Mouse (Mus musculus) natural killer cell, adult 2 months (primary cell): Measurements from ENCODE around the gene Agl.

Experiments used
- DNase-seq, 2 experiments: peaks; one replicate each; pipeline ENCODE4 v3.0.0; 2022; ENCODE audit warnings: low spot score in 2 of 2

The Agl gene

DNA sequence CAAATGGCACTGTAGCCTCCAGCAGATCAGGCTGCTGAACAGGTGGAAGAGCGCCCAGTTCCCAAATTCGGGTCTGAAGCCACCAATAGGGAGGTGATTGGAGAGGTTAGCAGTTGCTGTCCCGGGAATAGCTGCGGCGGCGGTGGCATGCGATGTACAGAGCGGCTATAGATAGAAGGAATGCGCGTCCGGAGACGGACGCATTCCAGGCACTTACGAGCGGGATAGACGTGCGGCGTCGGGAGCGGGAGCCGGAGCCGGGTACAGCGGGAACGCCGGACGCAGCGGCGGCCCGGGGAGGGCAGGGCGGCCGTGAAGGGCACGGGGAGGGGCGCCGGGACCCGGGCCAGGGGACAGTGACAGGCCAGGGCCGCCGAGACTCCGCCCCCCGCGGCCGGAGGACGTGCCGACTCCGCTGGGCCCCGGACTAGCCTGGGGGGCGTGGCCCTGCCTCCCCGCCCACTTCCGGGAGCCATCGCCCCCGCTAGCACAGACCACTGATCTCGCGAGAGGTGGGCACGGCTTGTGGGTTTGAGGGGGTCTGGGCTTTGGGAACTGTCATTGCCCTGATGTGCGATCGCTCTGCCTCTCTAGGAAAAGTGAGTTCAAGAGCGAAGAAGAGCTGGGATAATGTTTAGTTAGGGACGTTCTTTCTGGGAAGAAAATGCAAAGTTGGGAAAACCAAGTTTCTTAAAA, at the start of gene Agl:
TSS of gene Agl (minus strand) at position 356 of the 696 bp plus-strand sequence.
- peak; percentile 91 to 92 for DNase-seq

DNA sequence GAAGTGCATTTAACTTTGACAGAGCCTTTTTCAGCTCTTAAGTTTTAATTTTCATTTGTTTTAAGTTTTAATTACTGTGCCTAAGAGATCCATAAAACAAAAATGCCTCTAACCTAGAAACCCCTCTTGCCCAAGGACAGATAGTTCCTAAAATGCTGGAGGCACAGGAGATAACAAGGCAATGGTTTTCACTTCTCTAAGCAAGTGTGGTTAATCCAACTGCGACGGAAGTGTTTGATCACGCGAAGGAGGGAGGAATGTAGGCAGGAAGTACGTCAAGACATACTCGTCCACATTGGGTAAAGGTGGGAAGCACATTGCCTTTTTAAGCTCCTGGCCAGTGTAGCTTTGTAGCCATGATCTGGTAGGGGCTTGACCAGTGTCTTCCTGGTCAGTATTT, 49.6 kb upstream of the Agl start:
- DNase-seq: no peak

DNA sequence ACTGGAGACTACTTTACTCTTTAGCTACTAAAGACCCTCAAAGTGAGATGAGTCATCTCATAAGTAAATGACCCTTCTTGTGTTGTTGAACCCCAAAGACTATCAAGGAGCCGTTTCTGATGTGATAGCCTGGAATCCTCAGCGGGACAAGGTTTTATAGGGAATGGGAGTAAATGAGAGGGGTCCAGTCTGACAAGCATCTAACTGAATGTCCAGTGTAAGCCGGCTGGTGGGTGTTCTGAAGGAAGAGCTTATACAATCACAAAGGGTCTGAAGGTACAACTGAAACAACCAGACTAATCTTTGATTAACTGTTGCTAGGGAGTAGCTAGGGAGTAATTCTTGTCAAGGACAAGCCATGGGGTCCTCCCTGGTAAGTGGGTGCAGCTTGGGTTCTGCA, 44.5 kb upstream of the Agl start:
- DNase-seq: no peak

DNA sequence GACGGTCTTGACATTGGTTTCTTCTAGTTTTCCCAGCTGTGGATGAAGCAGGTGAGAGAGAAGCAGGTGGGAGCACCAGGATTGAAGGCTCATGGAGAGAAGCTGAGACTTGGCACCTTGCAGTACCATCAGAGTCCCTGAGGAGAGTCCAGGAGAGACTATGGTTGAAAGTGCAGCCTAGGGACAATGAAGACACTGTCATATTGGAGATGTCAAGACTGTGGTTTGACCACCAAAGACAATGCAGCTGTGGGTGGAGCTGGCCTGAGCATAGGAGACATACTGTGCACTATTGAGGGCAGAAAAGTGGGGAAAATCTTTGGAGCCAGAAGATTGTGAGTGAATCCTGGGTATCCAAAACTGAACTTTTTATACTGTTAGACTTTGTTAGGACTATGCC, 42.4 kb upstream of the Agl start:
- DNase-seq: no peak

DNA sequence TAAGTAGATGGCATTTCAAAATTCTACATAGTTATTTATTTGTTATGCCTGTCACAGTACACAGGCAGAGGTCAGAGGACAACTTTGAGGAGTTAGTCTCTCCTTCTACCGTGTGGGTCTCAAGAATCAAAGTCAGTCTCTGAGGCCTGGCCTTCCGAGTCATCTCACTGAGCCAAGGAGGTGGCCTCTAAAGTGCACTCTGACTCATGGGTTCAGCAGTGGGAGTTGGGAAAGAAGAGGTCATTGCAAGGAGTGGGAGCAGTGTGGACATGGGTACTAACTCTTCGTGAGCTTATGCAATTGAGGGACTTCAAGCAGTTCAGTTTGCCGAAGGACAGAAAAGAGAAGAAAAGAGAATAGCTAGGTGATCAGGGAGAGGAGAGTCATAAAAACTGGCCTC, 41.0 kb upstream of the Agl start:
- DNase-seq: no peak

DNA sequence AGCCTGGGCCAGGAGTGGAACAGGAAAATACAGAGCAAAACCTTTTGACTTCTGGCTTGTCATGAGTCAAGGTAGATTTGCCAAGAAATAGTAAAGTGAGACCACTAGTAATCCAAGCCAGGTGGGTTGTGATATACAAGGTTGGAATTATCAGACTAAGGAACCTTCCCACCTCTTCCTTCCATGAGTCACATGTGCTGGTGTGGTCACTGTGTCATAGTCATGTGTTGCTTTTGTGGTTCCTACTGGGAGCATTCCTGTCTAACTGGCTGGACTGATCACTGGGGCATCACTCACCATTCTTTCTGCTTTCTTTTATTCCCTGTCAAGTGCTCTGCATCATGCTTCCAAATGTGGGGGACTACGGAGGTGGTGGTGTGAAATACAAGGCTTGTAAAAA, 40.1 kb upstream of the Agl start:
- no peak for DNase-seq

DNA sequence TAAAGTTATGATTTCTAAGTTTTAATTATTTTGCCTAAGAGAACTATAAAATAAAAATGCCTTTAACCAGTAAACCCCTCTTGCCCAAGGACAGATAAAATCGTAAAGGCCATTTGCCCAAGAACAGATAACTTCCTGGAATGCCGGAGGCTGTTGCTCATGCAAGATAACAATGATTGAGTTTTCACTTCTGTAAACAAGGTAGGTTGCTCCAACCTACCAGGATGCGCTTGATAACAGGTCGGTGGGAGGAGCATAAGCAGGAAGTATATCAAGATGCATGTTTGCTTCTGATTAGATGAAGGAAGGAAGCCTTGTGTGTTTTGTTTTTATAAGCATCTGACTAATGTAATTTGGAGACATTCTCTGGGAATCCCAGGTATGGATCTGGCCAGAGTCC, 38.1 kb upstream of the Agl start:
- DNase-seq: no peak

DNA sequence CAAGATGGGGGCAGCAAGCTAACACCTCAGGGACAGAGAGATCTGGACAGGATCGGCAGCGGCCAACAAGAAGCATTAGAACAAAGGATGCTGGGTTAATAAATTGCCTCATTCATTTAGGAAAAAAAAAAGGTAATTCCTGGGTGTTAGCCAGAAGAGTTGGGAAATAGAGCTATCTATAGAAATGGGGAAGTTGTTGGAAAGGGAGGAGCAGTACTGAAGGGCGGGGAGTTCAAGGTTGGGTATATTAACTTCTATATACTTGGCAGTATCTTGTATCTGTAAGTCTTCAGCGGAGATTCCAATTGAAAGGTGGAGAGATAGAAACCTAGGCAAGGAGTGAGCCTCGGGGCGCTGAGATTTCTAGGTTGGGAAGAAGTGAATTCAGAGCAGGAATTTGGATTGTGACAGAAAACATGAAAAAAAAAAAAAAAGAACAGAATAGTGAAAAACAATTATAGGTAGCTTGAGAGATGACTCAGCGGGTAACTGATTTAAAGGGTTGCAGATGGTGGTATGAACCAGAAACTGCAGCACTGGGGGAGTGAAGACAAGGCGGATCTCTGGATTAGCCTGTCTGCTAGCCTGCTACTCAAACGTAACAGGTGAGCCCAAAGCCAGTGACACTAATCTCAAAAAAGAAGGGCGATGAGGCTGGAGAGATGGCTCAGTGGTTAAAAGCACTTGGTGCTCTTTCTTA, 37.1 kb upstream of the Agl start:
- no peak for DNase-seq

DNA sequence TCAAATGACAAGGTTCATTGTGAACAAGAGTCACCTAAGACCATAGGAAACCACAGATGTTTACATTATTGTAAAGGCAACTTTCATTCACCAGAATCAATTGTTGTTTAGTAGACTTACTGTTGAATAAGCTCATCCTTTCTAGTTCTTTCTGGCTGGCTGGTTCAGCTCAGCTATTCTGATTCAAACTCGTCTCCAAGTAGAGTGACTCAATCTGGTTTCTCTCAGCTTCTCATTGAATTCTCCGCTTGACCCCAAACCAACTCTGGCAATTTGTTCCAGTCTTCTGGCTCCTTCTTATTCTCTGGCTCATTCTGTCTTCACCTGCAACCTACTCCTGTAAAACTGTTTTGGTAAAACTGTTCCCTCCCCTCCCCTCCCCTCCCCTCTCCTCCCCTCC, 33.3 kb upstream of the Agl start:
- no peak for DNase-seq

DNA sequence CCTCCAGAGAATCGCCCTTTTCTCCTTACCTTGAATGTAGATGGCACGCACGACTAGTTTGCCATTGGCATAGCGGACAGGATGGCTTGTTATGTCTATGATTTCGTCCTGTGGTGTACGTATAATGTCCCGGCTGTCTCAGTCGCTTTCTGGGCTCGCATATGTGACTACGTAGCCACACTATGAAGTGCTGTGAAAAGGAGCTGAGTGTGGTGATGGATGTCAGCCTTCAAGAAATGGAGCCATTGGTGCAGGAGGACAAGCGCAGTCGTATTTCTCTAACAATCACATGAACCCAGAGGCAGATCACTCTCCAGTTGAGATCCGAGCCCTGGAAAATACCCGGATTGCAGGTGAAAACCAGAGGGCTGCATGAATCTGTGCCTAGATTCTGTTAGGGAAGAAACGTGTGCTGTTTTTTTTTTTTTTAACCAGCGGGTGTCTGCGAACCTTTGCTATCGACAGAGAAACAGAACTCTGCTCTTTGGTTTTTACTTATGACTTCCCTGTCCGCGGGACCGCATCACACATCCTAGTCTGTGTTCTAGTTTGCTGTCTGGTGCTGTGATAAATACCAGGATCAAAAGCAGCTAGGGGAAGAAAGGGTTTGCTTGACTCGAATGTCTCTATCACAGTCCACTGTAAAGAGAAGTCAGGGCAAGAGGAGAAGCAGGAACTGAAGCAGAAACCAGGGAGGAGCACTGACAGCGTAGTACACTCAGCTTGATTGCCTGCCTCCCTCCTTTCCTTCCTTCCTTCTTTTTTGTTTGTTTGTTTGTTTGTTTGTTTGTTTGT, 28.9 kb upstream of the Agl start:
- no peak for DNase-seq

DNA sequence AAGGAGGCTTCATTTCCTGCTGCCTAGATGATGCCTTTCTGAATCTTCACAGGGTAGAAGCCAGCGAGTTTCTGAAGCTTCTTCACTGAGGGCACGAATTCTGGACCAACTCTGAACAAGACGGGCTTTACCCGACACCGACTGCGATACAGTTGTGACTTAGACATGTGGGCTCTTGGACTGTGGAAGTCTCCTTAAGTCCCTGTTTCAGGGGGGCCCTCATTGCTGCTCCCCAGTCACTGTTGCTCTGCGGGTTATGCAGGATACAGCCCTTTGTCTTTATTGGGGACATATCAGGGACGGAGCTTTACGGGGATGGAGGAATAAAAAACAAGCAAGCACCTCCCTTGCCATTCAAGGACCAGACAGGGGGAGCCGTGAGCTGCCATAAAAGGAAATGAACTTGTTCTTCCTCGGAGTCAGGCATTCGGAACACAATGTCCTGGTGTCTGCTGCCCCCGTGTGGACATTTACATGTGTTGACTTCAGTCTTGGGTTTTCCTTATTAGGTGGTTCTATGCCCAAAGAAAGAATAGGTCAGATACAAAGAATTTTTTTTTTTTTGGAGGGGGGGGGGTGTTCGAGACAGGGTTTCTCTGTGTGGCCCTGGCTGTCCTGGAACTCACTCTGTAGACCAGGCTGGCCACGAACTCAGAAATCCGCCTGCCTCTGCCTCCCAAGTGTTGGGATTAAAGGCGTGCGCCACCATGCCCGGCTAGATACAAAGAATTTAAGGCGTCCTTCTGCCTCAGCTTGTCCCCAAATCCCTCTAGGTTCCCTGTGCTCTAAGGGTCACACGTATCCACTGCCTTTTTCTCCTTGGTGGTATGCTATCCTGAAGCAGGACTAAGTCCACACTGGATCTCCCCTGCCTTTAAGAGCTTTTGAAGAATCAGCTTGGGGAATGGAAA, 28.1 kb upstream of the Agl start:
- peak; percentile 74 to 83 for DNase-seq

DNA sequence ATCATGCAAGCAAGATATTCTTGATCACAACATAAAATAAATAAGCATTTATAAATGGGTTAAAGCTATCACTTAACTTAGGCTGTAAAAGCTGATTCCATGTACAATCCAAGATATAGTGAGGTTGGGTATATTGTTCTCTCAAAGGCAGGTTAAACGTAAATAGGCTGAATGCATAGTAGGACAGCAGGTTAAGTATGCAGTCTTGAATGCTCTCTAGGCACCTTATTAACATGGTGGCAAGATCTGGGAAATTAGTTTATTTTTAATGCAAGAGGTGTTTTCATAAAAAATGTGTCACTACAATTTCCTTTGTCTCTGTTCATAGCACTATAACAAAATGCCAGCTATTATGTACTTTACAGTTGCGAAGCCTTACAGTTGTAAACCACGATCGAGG, 27.4 kb upstream of the Agl start:
- no peak for DNase-seq

DNA sequence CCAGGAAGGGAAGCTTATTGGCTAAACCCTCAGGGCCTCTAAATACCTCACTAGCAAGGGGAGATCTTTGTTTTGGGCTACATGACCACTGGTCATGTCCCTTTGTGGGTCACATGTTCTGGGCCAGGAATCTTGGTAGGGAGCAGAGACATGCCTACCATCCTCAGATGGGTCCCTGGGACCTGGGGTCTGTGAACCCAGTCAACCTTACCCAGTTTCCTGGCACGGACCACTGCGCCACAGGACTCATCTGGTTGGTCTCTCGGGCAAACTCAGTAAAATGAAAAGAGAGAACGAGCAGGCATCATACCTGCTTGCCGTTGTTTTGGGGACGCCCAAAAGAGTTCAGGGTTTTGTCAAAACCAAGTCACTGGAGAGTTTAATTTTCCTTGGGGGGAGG, 26.3 kb upstream of the Agl start:
- DNase-seq: no peak

DNA sequence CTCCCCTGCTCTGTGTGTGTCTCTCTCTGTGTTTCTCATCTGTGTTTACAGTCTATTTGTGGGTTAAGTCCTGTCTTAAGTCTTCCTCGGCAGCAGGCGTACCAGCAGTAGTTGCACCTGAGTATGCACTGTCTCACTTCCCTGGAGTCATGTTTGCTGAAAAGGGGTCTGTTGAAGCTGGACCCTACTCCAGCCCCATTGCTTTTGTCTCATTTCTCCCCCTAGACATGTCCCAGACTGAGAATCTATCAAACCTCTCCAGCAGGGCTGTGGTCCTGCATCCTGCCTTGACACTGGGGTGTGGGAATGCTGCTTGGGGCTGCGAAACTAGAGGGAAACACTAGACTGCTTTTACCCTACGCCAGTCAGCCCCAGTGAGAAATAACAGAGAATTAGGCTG, 25.5 kb upstream of the Agl start:
- DNase-seq: no peak

DNA sequence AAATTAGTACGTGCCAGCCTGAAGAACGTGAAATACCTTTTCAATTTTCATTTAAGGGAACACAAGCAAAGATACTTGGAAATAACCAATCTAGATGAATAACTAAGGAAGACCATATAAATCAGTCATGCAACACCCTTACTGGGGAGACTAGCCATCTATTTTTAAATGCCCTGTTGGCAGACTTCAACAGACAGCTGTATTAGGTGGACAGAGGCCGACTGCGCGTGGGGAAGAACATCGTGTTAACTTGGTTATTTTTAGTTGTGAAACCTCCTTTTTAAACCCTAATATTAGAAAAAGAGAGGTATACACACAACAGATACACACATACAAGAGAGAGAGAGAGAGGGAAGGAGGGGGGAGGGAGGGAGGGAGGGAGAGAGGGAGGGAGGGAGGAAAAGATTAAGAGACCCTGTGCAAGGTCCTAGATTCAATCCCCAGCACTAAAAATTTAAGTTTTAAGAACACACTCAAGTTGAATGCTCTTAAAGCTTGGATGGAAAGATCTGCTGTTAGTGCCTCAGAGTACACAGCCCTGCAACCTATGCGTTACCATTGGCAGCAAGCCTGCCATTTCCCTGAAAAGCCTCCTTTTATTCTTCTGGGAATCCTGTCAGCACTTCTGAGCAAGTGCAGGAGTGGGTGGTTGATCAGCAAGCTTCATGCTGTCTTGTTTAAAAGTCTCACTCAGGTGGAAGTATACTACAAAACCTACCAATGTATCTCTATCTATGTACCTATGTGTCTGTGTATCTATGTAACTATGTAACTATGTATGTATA, 24.8 kb upstream of the Agl start:
- no peak for DNase-seq

DNA sequence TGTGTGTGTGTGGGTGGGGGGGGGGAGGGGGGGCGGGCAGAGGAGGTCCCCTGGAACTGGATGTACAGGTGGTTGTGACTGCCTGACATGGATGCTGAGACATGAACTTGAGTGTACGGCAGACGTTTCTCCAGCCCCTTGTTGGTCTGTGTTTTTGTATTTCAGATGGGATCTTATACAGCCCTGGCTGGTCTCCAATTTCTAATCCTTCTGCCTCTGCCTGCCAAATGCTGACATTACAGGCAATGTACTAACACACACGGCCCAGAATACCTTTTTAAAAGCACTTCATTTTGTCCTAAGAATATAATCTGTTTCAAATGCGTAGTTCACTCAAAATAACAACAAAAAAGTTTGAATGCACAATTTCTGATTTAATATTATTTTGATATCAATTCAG, 23.4 kb upstream of the Agl start:
- DNase-seq: no peak

DNA sequence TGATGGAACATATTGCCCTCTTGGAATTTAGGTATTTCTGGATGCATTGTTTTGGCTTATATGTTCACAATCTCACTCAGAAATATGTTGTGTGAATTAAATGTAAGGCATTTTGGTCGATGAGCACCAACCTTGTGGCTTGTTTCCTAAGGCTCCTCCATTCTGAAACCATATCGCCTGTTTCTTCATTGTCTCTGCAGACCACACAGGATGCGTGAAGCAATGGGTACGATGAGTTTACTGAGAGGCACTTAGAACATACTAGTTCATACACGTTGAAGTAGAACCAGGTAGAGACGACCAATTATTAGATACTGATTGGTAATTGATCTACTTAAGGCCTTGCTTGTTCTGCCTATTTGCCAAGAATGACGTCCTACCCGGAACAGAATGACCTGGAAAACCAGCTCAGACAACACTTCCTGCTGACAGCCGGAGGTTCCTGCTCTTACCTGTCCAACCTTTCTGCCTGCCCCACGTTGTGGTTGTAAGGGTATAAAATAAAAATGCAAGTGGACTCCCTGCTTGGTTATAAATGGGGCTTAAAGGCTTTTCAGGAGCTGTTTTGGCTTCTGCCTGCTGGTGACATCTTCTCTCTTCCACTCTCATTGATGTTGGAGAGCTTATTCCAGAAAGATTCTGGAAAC, 21.4 kb upstream of the Agl start:
- DNase-seq: no peak

DNA sequence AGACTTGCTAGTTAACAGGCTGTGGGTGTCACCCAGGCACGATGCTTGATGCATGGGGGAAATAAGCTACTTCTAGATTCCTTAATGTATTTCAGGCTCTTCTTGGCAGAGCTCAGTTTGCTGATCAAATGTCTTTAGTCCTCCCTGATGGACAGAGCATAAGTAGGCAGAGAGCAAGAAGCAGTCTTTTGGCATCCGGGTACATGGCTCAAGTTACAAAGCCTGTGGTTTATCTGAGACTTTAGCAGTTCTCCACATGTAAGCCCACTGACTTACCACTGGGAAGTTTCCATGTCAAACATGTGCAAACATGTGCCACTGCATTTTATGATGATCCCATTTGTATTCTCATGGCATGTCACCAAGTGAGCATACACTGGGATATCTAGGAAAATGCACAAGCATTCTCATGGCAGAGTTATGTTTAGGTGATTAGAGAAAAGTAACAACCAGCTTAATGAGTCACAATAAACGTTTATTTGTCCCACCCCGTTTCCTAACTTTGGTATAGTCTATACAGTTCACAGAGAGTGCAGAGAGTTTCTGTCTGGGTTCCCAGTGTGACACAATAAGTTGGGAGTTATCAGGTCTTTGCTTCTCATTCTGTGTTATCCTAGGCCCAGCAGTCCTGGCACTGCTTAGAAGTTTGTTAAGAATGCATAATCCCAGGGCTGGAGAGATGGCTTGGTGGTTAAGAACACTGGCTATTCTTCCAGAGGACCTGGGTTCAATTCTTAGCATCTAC, 18.7 kb upstream of the Agl start:
- DNase-seq: no peak

DNA sequence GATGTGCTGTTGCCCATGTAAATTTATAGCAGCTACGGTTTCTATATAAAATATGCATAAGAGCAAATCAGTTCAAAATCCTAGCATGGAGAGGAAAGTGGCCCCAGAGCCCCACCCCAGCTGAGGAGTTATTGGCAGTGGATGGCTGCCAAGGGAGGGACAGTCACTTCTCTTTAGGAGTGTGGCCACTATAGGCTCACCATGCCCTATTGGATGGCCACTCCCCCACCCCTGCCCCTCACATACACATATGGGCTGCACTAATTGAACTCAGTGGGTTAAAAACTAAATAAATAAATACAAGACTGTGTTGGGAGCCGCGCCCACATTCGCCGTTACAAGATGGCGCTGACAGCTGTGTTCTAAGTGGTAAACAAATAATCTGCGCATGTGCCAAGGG, 9.3 kb upstream of the Agl start:
- DNase-seq: no peak

DNA sequence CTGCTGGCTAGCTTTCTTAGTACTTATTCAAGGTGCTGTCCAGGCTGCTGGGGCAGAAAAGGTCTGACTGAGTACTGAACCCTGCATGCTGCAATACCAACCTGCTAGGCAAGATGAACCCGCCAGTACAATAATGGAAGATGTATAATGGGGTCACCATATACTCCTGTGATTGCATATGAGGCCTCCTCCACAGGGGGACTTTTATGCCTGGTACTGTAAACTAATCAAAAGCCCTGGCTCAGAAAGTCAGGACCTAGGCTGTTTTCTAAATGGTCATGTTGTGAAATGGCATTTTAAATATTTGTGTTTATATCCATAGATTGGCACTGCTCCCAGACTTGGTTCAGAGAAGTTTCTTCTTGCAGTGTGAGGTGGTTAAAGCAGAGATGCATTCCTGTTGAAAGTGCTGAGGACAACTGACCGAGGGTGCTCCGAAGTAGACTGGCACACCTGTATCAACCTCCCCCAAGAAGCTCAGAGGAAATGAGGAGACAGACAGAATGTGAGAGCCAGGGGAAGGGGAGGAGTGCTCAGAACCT, 8.8 kb upstream of the Agl start:
- no peak for DNase-seq
